Mouse (Mus musculus) monocyte, adult 5-6 weeks (primary cell): ENCODE measurements around the gene Coro1b. TPM values are rescaled to one million over a fixed set of nuclear protein-coding genes. Genes with fewer than 3 reads are reported as not detected.

Source experiments
- ATAC-seq: fragments of 153-309, 156-312 bp; replicated peaks from 2 replicates; pipeline ENCODE4 v1.8.0; 2017; ENCODE audit warnings: mild to moderate bottlenecking; ENCODE audit not compliant: low TSS enrichment, insufficient number of reproducible peaks, severe bottlenecking, poor library complexity, low FRiP score
- total RNA-seq: library from RNA; stranded (forward); fragments of 200-1000, 200-491, 200-594 nt; gene quantifications from 3 replicates; pipeline ENCODE4 v1.2.3, GENCODE M21; 2017

Coro1b gene
- total RNA-seq, 1 experiment from 2014 or later = 226 TPM

DNA sequence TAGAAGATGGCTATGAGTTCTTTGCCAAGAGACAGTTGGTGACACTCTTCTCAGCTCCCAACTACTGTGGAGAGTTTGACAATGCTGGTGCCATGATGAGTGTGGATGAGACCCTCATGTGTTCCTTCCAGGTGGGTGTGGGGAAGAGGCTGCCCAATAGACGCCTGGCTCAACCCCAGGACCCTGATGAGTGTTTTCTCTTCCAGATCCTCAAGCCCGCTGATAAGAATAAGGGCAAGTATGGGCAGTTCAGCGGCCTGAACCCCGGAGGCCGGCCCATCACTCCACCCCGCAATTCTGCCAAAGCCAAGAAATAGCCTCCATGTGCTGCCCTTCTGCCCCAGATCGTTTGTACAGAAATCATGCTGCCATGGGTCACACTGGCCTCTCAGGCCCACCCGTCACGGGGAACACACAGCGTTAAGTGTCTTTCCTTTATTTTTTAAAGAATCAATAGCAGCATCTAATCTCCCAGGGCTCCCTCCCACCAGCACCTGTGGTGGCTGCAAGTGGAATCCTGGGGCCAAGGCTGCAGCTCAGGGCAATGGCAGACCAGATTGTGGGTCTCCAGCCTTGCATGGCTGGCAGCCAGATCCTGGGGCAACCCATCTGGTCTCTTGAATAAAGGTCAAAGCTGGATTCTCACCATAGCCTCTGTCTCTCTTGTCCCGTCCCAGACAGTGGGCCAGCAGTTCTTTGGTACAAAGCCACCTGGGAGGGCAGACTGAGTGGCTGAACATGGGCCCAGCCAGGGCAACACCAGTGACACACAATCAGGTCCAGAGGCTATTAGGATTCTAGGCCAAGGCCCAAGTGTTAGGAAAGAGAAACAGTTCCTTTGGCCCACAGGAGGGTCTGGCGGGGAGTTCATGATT lies 46.6 kb downstream of the Coro1b start:
- no peak for ATAC-seq

DNA sequence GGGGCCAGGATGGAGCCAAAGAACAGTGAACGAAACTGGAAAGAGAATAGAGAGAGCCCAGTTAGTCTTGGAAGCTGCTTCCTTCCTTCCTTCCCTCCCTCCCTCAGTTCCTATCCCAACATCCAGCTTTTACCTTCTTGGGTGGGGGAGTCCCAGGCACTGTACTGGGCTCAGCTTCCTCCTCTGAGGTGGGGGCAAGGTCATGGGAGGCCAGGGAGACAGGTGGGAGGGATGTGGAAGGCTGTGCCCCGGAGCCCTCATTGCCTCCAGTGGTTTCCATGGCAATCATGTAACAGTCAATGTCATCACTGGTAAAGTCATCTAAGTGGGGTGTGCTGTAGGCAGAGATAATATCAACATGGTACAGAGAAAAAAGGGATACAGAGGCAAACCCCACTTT lies 47.6 kb downstream of the Coro1b start:
- ATAC-seq = no peak

DNA sequence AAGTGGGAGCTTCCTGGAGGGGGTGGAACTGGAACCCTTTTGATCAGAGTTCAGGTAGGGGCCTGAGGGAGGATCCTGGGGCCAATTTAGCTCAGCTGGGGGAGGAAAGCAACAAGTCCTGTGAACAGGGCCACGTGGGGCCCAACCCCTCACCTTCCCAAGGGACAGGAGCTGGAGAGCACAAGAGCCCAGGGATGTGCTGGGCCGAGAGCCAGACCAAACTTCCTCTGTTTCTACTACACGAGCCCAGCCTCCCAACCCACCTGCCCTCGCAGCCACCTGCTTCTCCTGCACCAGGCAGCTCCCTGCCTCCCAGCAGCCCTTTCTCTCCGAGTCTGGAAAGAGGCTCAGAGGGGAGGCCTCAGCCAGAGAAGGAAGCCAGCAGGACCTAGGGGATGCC lies 48.1 kb downstream of the Coro1b start:
- ATAC-seq = no peak

DNA sequence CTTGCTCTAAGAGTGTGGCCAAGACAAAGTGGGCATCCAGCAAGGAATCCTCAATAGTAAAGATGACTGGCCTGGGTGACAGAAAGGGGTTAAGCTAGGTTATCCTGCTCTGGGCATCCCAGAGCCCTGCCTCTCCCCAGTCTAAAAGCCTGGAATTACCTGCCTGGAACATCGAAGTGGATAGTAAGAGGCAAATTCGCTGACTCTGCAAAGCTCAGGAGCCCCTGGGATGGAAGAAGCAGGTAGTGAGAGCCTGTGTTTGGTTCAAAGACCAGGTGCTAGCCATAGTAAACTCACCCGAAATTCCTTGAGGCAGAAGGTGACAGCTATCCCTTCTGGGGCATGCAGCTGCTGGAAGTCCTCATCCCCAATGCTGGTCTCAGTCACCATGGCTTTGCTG lies 48.8 kb downstream of the Coro1b start:
- no peak for ATAC-seq

DNA sequence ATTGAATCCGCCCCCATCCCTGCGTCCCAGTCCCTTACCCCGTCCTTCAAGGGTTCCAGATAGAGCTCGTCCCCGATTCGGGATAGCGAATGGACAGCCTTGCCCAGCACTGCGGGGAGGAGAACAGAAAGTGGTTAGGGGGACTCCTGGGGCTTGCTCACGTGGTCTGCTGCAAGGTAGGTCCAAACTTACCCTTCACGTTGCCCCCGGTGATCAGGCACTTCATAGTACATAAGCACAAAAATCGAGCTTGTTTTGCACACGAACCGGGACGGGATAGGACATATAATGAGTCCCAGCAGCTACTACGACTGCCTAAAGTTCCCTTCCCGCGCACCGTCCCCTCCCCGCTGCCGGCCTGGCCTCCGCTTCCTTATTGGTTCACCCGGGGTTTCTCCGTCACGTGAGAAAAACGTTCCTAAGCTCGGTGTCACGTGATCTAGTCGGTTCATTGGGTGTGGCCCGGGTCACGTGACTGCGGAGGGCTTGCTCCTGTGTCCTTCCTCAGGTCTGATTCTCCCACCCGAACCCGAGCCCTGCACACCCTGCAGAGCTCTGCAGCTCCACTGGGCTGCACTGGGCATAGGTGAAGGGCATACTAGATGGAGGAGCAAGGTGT lies 53.0 kb downstream of the Coro1b start, which contains the start of gene Rad9a:
Rad9a (minus strand) TSS at position 372 of the 619 bp plus-strand sequence.
- ATAC-seq = peak; percentile 77

DNA sequence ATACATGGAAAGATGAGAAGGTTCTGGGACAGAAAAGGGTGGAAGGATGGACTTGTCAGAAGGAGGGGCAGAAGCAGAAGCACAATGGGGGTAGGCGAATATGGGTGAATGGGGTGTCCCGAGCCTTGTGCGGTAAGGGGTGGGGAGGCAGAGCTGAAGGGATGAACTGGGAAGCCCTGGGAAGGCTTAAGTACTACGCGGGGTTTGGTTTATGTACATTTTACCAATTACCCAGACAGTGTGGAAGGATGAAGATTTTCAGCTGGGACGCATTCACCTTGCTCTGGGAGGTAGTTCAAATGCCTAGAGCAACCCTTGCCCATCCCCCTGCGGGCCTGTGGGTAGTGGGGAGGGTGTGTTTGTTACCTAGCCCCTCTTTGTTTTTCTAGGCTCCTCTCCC lies 53.7 kb downstream of the Coro1b start:
- no peak for ATAC-seq

DNA sequence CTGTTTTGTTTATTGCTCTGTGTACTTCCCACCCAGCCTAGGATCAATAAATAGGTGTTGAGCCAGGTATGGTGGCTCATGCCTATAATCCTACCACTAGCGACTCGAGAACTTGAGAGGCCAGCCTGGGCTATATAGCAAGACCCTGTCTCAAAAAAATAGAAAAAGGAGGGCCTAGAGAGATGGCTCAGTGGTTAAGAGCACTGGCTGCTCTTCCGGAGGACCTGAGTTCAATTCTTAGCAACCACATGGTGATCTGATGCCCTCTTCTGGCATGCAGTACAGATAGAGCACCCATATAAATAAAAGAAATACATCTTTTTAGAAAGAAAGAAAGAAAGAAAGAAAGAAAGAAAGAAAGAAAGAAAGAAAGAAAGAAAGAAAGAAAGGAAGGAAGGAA lies 54.7 kb downstream of the Coro1b start:
- ATAC-seq = no peak

Other genes with a start within 250 kb of the Coro1b start
- gene Tcirg1, start 241.5 kb upstream of the Coro1b start, total RNA-seq = 181 to 259 TPM (median 252 TPM) in 3 replicates
- gene Ndufs8, start 235.8 kb upstream of the Coro1b start, total RNA-seq = 27.2 to 46.8 TPM (median 33.1 TPM) in 3 replicates
- 54.5 to 74.4 TPM (median 57.2 TPM) in 3 replicates for gene Aldh3b1, start 218.8 kb upstream of the Coro1b start, total RNA-seq
- 243 to 349 TPM (median 322 TPM) in 3 replicates for gene Unc93b1, start 213.4 kb upstream of the Coro1b start, total RNA-seq
- not detected in 3 replicates for gene Aldh3b3, start 190.0 kb upstream of the Coro1b start, total RNA-seq
- not detected in 3 replicates for gene Aldh3b2, start 176.3 kb upstream of the Coro1b start, total RNA-seq
- not detected in 3 replicates for gene Acy3, start 162.0 kb upstream of the Coro1b start, total RNA-seq
- gene Tbx10, start 155.9 kb upstream of the Coro1b start, total RNA-seq = not detected in 3 replicates
- 2.3 to 11.1 TPM (median 2.3 TPM) in 3 replicates for gene Nudt8, start 148.0 kb upstream of the Coro1b start, total RNA-seq
- 0.57 to 1.7 TPM (median 1.2 TPM) in 3 replicates for gene Gm49405, start 148.0 kb upstream of the Coro1b start, total RNA-seq
- 3.1 TPM in 2 of 3 replicates, not detected in the other for gene Doc2g, start 145.3 kb upstream of the Coro1b start, total RNA-seq
- 74.5 to 108 TPM (median 103 TPM) in 3 replicates for gene Ndufv1, start 135.8 kb upstream of the Coro1b start, total RNA-seq
- 101 to 129 TPM (median 104 TPM) in 3 replicates for gene Gstp1, start 110.6 kb upstream of the Coro1b start, total RNA-seq
- not detected in 3 replicates for gene Gstp2, start 102.6 kb upstream of the Coro1b start, total RNA-seq
- gene Gstp3, start 89.0 kb upstream of the Coro1b start, total RNA-seq = 2.8 to 10.8 TPM (median 5.8 TPM) in 3 replicates
- gene Cabp2, start 67.0 kb upstream of the Coro1b start, total RNA-seq = not detected in 3 replicates
- gene Cdk2ap2, start 51.4 kb upstream of the Coro1b start, total RNA-seq = 77.3 to 120 TPM (median 92.6 TPM) in 3 replicates
- gene Pitpnm1, start 48.6 kb upstream of the Coro1b start, total RNA-seq = 127 to 142 TPM (median 137 TPM) in 3 replicates
- gene Aip, start 22.8 kb upstream of the Coro1b start, total RNA-seq = 94.2 to 132 TPM (median 124 TPM) in 3 replicates
- 0.29 to 0.43 TPM in 2 of 3 replicates, not detected in the other for gene Gpr152, start 8.8 kb upstream of the Coro1b start, total RNA-seq
- not detected in 3 replicates for gene Cabp4, start 4.6 kb upstream of the Coro1b start, total RNA-seq
- gene Ptprcap, start 5.0 kb downstream of the Coro1b start, total RNA-seq = 133 to 326 TPM (median 178 TPM) in 3 replicates
- 22.8 to 27.8 TPM (median 27.0 TPM) in 3 replicates for gene Rps6kb2, start 14.7 kb downstream of the Coro1b start, total RNA-seq
- 14.1 to 18.7 TPM (median 14.2 TPM) in 3 replicates for gene Carns1, start 26.9 kb downstream of the Coro1b start, total RNA-seq
- 71.5 to 178 TPM (median 83.5 TPM) in 3 replicates for gene Tbc1d10c, start 42.7 kb downstream of the Coro1b start, total RNA-seq
- 479 to 544 TPM (median 541 TPM) in 3 replicates for gene Ppp1ca, start 43.4 kb downstream of the Coro1b start, total RNA-seq
- gene Rad9a, start 53.0 kb downstream of the Coro1b start, total RNA-seq = 19.1 to 26.3 TPM (median 20.7 TPM) in 3 replicates
- gene Clcf1, start 65.6 kb downstream of the Coro1b start, total RNA-seq = 10.2 to 28.8 TPM (median 19.7 TPM) in 3 replicates
- not detected in 3 replicates for gene AC109138.7, start 65.7 kb downstream of the Coro1b start, total RNA-seq
- gene Pold4, start 83.3 kb downstream of the Coro1b start, total RNA-seq = 94.0 to 149 TPM (median 107 TPM) in 3 replicates
- gene Ssh3, start 120.6 kb downstream of the Coro1b start, total RNA-seq = 23.7 to 30.6 TPM (median 27.0 TPM) in 3 replicates
- 2.4 to 21.5 TPM (median 12.0 TPM) in 3 replicates for gene Ankrd13d, start 134.5 kb downstream of the Coro1b start, total RNA-seq
- gene Grk2, start 157.6 kb downstream of the Coro1b start, total RNA-seq = 270 to 475 TPM (median 366 TPM) in 3 replicates
- 109 to 142 TPM (median 139 TPM) in 3 replicates for gene Kdm2a, start 249.7 kb downstream of the Coro1b start, total RNA-seq